Mouse (Mus musculus) heart, embryonic 10.5 days (tissue): Measurements from ENCODE around the gene Nudt16. TPM values are rescaled to one million over a fixed set of nuclear protein-coding genes. Genes with fewer than 3 reads are reported as not detected.
"Not testable (repeated sequence)": the region's sequence is repeated elsewhere in the genome, so short reads cannot be mapped to it uniquely, and the experiment has no call there.

Experiments
- DNase-seq: peaks from one replicate; pipeline ENCODE4 v3.0.0-alpha.2; 2017; ENCODE audit warnings: low spot score
- H3K27ac ChIP-seq: fragments of 300-500 bp; sonication (generic); 2 replicates; pipeline ENCODE4 v1.5.1; 2016; ENCODE audit warnings: mild to moderate bottlenecking
- H3K27me3 ChIP-seq: fragments of 300-500 bp; sonication (generic); 2 replicates; pipeline ENCODE4 v1.6.1; 2016; ENCODE audit warnings: mild to moderate bottlenecking; ENCODE audit not compliant: poor library complexity, insufficient read depth, severe bottlenecking
- H3K36me3 ChIP-seq: fragments of 300-500 bp; sonication (generic); 2 replicates; pipeline ENCODE4 v1.6.1; 2016; ENCODE audit warnings: mild to moderate bottlenecking, moderate library complexity
- H3K4me1 ChIP-seq: fragments of 300-500 bp; sonication (generic); 2 replicates; pipeline ENCODE4 v1.6.1; 2016; ENCODE audit warnings: mild to moderate bottlenecking
- H3K4me3 ChIP-seq: fragments of 300-500 bp; sonication (generic); 2 replicates; pipeline ENCODE4 v1.5.1; 2016; ENCODE audit warnings: mild to moderate bottlenecking, moderate library complexity
- H3K9me3 ChIP-seq: fragments of 300-500 bp; sonication (generic); 2 replicates; pipeline ENCODE4 v1.6.1; 2016; ENCODE audit warnings: mild to moderate bottlenecking, moderate library complexity
- WGBS: fragments of 180-500 bp; shearing (Covaris S2); methylation state at CpG from one replicate; pipeline ENCODE4 v1.1.7; 2016; 5-methylcytosine and 5-hydroxymethylcytosine counted together
- polyA plus RNA-seq: library from polyadenylated mRNA; unstranded; fragments of >200 nt; fragmentation: Nextera tagmentation; extraction: Ambion mirVana; gene quantifications from 2 replicates; pipeline ENCODE4 v1.2.1, GENCODE M21; 2016

Gene Nudt16
- 9.2 and 10.2 TPM in 2 replicates for polyA plus RNA-seq

- Histone ChIP-seq H3K36me3 (no peaks in the 10 kb centered on the region), H3K9me3 (no peaks in the 10 kb centered on the region), H3K27me3 (0 out of 2 replicates have a peak, but pooled peaks cover 9% of the 10 kb centered on the region), H3K27ac (peak within 1 kb of the TSS; percentile 92), H3K4me3 (peak within 1 kb of the TSS; percentile 80), H3K4me1 (peaks cover 9% of the 10 kb centered on the region; the same call in 1 of the 2 replicates)
- WGBS = under 1% methylated on average over 60 of the region's 60 CpGs
- peak; percentile 95 for DNase-seq
These were observed at the start of gene Nudt16 for GRCm38 (mm10) chr9:105131253-105132001. Nudt16 (minus strand) TSS chr9:105131824.

DNA sequence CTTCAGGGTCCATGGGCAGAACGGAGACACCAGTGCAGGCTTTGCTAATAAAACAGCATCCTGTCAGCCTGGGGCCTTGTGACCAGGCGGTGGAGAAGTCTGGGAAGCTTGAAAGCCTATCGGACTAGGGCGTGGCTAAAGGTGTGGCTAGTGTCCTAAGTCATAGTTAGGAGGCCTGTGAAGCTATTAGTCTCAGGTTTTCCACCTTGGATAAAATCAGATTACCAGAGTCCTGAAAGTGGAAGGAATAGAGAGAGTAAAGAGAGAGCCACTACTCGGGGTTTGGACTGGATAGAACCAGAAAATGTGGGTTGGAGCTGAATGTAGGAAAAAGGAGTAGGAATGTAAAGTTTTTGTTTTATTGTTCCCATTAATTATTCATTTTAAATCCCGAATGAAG, 13.4 kb upstream of the Nudt16 start, which contains the start of gene 1700080E11Rik:
Gene 1700080E11Rik (minus strand): TSS at position 101 of the 400 bp plus-strand sequence.
- Histone ChIP-seq H3K9me3 (no peaks in the 10 kb centered on the region), H3K4me3 (no peak within 1 kb of the TSS)
- 84% methylated on average over 6 of the region's 6 CpGs for WGBS

DNA sequence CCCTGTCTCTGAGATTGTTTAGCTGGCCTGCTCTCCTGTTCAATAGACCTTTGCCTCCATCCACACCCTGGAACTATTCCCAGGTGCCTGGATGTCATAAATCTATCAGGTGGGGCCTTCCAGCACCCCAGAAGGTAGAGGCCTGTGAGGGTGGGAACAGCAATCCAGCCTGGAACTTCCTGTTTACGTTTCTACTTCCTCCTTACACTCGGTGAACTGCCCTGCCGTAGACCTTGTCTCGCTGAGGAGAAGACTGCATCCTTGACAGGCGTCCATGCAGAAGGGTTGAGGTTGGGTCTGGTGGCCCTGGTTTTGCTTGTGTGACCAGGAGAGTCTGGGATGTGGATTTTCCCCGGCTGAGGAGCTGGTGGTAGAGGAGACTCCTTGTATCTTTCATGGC, 7.6 kb upstream of the Nudt16 start:
- Histone ChIP-seq H3K4me3 (no peak overlapping the region), H3K36me3 (no peaks in the 10 kb centered on the region), H3K27me3 (no peaks in the 10 kb centered on the region), H3K27ac (no peak overlapping the region), H3K9me3 (no peaks in the 10 kb centered on the region), H3K4me1 (no peaks in the 10 kb centered on the region)
- WGBS = 71% methylated on average over 6 of the region's 6 CpGs
- DNase-seq = no peak

More for the DNA sequence above, 13.4 kb upstream of the Nudt16 start, which contains the start of gene 1700080E11Rik:
- no peak within 1 kb of the TSS for H3K27ac ChIP-seq
- no peaks in the 10 kb centered on the region for H3K36me3 ChIP-seq
- DNase-seq = no peak
- H3K4me1 ChIP-seq = no peaks in the 10 kb centered on the region
- no peaks in the 10 kb centered on the region for H3K27me3 ChIP-seq

- H3K4me1 ChIP-seq = peaks cover 4% of the 10 kb centered on the region; the same call in 1 of the 2 replicates
- no peaks in the 10 kb centered on the region for H3K36me3 ChIP-seq
- no peak overlapping the region for H3K27ac ChIP-seq
- DNase-seq = no peak
- H3K27me3 ChIP-seq = no peaks in the 10 kb centered on the region
- H3K4me3 ChIP-seq = no peak overlapping the region
- 19% methylated on average over 1 of the region's 1 CpGs for WGBS
- H3K9me3 ChIP-seq = no peaks in the 10 kb centered on the region
These were observed 4.8 kb upstream of the Nudt16 start for GRCm38 (mm10) chr9:105136404-105136803.

DNA sequence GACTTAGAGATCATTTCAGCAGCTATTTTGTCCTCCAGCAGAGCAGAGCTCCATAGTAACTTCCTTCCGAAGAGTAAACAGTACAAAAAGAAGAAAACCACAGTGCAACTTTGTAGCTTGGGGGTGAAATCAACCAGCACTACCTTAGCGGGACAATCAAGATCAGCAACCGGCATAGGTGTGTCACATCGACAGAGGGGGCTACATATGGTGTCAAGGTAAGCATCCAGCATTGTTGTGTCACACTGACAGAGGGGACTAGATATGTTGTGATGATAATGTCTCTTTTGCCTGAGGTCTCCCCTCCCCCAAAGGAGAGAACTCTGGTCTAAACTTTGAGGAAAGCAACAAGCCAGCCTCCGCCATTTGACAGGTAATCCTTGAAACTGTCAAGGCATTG, 2.9 kb upstream of the Nudt16 start:
- H3K36me3 ChIP-seq = no peaks in the 10 kb centered on the region
- H3K4me3 ChIP-seq = no peak overlapping the region
- 0 out of 2 replicates have a peak, but pooled peaks cover 9% of the 10 kb centered on the region for H3K27me3 ChIP-seq
- no peaks in the 10 kb centered on the region for H3K9me3 ChIP-seq
- H3K27ac ChIP-seq = no peak overlapping the region
- WGBS = 85% methylated on average over 5 of the region's 5 CpGs
- no peak for DNase-seq
- H3K4me1 ChIP-seq = peaks cover 9% of the 10 kb centered on the region; the same call in 1 of the 2 replicates

DNA sequence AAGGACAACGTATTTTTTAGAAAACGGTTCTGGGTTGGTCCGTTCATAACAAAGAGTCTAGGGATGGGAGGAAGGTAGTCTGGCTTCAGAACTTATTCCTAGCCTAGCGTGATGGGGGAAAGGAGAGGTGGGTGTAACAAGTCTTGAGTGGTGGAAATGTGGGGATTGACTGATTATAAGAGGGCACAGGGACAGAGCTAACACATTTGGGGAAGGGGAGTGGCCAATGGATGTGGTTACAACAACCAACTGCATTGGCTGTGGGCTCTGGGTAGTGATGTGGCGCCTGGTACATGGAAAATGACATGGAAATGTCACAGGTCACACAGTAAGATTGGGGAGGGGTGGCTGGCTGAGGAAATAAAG, 361 bp upstream of the Nudt16 start:
- Histone ChIP-seq H3K4me1 (peaks cover 9% of the 10 kb centered on the region; the same call in 1 of the 2 replicates), H3K36me3 (no peaks in the 10 kb centered on the region), H3K4me3 (peak overlapping the region; percentile 80), H3K27ac (peak overlapping the region; percentile 92), H3K27me3 (0 out of 2 replicates have a peak, but pooled peaks cover 9% of the 10 kb centered on the region), H3K9me3 (no peaks in the 10 kb centered on the region)
- DNase-seq = no peak
- 25% methylated on average over 5 of the region's 5 CpGs for WGBS

- Histone ChIP-seq H3K27me3 (0 out of 2 replicates have a peak, but pooled peaks cover 9% of the 10 kb centered on the region), H3K9me3 (no peaks in the 10 kb centered on the region), H3K36me3 (no peaks in the 10 kb centered on the region), H3K4me3 (no peak overlapping the region), H3K4me1 (peaks cover 9% of the 10 kb centered on the region; the same call in 1 of the 2 replicates), H3K27ac (no peak overlapping the region)
- no peak for DNase-seq
- 88% methylated on average over 8 of the region's 8 CpGs for WGBS
These were observed 1.3 kb downstream of the Nudt16 start for GRCm38 (mm10) chr9:105130331-105130730.

DNA sequence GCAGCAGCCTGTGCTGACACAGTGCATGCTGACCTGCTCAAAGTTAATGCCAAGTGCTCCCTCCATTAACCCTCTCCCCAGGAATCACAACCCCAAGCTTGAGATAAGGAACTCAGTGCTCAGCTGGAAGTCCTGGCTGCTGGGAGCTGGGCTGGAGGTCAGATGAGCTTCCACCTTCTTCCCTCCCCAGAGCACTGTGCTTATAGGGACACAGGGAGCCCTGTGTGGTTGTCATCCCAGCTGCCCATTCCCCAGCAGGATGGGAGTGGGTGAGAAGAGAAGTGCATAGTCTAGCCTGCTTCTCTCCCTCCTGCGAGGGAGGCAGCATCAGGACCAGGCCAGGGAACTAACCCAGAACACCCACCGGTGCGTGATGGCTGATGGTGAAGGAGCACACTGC, 6.4 kb downstream of the Nudt16 start:
- not testable (repeated sequence) for H3K36me3 ChIP-seq, DNase-seq
- 60% methylated on average over 3 of the region's 3 CpGs for WGBS

GRCm38 (mm10) chr9:105103893-105104292, 27.7 kb downstream of the Nudt16 start:
- Histone ChIP-seq H3K4me3 (no peak overlapping the region), H3K4me1 (no peaks in the 10 kb centered on the region), H3K27ac (no peak overlapping the region), H3K36me3 (no peaks in the 10 kb centered on the region), H3K27me3 (no peaks in the 10 kb centered on the region), H3K9me3 (no peaks in the 10 kb centered on the region)
- DNase-seq = no peak
- 92% methylated on average over 5 of the region's 5 CpGs for WGBS

More for the DNA sequence above, 6.4 kb downstream of the Nudt16 start:
- not testable (repeated sequence) for H3K4me1 ChIP-seq, H3K9me3 ChIP-seq, H3K27ac ChIP-seq, H3K27me3 ChIP-seq, H3K4me3 ChIP-seq

GRCm38 (mm10) chr9:105101911-105102310, 29.7 kb downstream of the Nudt16 start:
- Histone ChIP-seq H3K4me1 (no peaks in the 10 kb centered on the region), H3K9me3 (no peaks in the 10 kb centered on the region), H3K27me3 (no peaks in the 10 kb centered on the region), H3K36me3 (no peaks in the 10 kb centered on the region), H3K4me3 (no peak overlapping the region), H3K27ac (no peak overlapping the region)
- WGBS = 56% methylated on average over 1 of the region's 1 CpGs
- DNase-seq = no peak

GRCm38 (mm10) chr9:105100807-105101570, 30.6 kb downstream of the Nudt16 start:
- H3K27me3 ChIP-seq = no peaks in the 10 kb centered on the region
- WGBS = 58% methylated on average over 15 of the region's 15 CpGs

DNA sequence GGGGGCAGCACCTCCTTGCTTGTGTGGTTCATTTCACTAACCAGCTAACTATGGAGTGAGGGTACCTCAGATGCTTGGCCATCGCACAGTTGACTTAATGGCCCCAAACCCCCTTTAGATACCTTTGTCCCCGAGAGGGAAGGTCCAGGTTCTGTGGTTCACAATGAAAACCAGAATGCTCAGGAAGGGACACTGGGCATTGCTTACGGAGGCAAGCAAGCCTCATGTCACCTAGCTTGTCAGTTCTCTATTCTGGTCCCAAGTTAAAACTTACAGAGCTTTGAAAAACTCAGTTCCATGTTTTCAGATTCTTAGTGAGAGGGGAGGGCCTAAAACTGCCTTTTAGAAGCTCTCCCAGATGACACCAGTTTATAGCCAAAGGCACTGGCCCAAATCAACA, 51.4 kb downstream of the Nudt16 start:
- Histone ChIP-seq H3K4me1 (no peaks in the 10 kb centered on the region), H3K36me3 (peaks cover 28% of the 10 kb centered on the region), H3K9me3 (no peaks in the 10 kb centered on the region), H3K27ac (no peak overlapping the region), H3K4me3 (no peak overlapping the region), H3K27me3 (no peaks in the 10 kb centered on the region)
- 94% methylated on average over 3 of the region's 3 CpGs for WGBS
- DNase-seq = no peak

More at GRCm38 (mm10) chr9:105100807-105101570, 30.6 kb downstream of the Nudt16 start:
- no peak for DNase-seq
- Histone ChIP-seq H3K27ac (no peak overlapping the region), H3K36me3 (no peaks in the 10 kb centered on the region), H3K4me1 (no peaks in the 10 kb centered on the region), H3K9me3 (no peaks in the 10 kb centered on the region), H3K4me3 (no peak overlapping the region)
